Mouse (Mus musculus) T-helper 17 cell (primary cell): ENCODE measurements around the gene Zfhx3.

ENCODE experiments used
- in situ Hi-C, 2 experiments: fragments of 300-600 bp; cut with MboI, MseI; formaldehyde crosslinking; loops; 1 replicate in 1 of 2; 2 replicates in 1 of 2; pipeline ENCODE4 v1.15.1; 2025; ENCODE audit warnings: high pct_unique_total_duplicates in 2 of 2

Zfhx3 gene

DNA sequence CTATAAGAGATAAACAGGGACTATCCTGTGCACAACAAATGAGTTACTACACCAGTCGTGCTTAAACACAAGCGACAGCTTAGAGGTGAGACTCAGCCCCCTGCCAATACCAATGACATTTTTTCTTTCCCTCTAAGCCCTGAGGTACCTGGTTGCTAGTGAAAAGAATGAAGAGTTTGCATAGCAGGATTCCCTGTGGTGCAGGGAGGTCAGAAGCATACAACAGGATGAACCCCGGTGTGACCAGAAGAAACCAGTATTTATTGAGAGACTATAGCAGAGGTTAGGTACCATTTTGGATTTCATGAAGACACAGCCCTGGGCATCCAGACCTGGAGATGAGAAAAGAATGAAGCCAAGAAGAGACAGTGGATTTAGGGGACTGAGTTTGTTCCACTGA, 498.0 kb downstream of the Zfhx3 start:
- in situ Hi-C loops, result no loop called here

DNA sequence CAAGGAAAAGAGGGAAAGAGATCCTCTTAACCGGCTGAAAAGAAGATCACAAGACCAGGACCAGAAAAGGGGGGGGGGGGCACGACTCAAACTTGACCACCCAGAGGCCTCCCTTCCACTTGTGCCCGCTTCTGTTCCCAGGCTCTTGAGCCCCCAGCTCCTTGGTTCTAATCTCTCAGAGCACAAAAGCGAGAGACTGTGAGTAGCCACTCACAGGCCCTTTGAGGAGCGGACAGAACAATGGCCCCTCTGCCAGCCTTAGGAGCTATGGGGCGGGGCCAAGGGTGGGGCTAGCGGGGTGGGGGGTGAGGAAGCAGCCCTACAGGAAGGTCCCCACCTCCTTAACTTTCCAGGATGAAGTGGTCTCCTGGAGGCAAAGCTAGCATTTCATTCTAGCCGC, 508.4 kb downstream of the Zfhx3 start:
- in situ Hi-C loops, result no loop called here

DNA sequence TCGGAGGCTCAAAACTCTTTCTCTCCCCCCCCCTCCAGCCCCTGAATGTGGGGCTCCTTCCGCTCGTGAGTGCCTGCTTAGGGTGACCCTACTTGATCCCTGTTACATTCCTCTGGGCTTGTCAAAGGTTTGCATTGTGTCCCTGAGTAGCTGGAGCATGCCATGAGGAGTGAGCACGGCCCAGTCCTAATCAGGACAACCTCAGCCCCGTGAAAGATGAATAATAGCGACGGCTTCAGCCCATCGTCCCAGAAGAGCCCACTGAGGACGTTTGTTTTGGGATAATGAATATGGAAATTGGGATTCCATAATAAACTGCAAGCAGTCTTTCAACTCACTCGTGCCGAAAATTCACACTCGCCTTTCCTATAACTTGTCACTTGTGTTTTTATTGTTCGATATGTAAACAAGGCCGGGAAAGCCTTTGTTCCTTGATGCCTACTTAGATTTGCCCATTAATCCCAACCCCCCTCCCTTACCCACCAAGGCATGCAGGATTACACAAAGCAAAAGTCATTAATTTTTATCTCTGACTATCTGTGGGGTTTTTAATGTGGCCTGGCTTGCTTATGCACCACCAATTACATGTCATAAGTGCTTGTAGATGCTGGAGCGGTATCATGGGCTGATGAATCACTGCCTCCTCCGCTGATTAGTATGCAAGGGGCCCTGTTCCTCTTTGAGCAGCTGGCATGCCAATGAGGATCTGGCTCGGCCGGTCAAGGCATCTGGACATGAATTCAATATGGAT, 512.3 kb downstream of the Zfhx3 start:
- in situ Hi-C loops, result no loop called here

DNA sequence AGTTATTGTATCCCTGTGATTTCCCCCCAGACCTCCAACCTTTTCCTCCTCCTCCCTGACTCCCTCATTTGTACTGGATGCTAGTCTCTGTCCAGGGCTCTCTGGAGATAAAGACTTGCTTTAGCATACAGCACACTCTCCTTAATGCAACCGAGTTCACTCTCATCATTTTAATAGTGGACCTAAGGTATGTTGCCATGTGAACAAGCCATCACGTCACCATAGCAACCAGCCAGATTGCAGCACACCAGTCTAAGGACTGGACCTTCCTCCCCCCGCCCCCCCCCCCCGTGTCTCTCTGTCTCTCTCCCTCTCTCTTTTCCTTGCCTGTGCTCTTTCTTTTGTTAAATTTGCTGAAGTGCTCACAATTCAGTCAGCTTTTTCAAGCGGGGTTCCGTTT, 524.2 kb downstream of the Zfhx3 start:
- in situ Hi-C loops, result no loop called here

DNA sequence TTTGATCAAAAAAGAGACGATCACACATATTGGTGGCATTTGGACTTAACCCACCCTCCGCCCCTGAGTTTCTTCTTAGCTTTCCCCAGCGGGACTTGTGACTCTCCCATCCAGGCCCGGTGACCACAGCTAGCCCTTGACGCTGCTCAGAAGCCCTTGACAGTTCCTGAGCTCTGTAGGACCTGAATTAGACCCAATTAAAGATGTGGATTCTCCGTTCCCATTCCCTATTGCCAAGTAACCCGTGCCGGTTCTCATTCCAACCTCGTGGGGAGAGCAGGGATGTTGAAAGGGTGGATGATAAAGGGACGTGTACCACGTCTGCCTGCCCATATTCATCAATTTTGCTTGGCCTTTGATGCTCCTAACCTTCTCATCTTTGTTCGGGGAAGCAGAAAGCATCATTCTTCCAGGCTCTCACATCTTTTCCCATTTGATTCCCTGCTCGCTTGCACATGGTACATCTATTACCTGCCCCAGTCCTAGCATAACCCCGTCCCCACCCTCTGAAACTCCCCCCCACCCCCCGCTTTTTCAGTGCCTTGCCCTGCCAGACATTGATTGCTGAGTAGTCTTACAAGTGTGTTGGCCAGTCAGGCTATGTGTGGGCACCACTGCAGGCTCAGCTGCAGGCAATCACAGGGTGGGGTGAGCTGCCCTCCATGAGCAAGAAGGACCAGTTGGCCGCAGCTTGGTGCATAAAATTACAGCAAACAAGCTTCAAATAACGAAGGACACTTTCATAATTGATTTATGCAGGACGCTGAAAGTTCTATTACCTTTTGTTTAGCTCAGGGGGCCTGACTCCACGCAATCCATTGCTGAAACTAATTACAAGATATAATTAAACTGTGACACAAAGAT, 525.0 kb downstream of the Zfhx3 start:
- in situ Hi-C loops, result no loop called here

DNA sequence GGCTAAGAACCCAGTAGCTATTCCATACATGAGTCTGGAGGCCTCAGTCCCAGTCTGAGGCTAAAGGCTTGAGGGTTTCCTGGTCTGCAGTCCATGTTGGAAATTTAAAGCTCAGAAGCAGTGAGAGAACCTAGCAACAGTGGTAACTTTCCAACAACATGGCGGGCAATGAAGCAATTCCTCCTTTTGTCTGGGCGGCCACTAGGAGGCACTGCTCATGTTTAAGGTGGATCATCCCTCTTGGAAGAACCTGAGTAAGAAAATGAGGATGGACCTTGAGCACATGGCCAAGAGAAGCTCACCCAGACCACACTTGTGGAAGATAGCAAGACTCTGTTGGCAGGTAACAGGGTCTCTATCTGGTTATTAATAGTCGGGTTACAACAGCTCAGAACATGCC, 527.8 kb downstream of the Zfhx3 start:
- in situ Hi-C loops, result no loop called here

DNA sequence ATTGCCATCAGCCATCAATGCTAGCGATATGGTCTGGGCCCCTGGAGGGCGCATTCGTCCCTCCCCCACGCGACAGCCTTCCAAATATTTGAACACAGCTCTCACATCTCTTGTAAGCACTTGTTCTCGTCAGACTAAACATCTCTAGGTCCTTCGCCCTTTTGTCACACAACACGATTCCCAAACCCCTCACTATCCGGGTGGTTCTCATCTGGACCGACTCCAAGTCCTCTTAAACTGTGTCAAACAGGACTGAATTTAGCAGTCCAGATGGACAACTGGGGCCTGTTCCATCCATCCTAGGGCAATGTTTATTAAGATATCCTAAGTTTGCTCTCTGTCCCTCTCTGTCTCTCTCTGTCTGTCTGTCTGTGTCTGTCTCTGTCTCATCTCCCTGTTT, 532.1 kb downstream of the Zfhx3 start:
- in situ Hi-C loops, result no loop called here

DNA sequence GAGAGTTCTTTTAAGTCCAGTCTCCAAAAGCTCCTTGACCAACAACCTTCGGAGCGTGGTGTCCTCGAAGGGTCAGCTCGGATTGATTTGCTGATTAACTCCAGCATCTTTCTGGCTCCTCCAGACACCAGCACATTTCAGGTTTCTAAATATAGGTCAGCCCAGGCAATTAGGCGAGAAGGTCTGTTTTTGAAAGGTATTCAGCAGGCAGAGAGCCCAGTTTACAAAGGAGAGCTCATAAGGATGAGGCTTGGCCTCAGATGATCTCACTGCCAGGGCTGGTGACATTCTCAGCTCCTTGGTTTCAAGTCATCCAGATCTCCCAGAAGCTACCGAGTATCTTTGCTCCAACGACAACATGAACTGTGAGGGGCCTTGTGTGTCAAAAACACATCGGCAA, 535.7 kb downstream of the Zfhx3 start:
- in situ Hi-C loops, result no loop called here

DNA sequence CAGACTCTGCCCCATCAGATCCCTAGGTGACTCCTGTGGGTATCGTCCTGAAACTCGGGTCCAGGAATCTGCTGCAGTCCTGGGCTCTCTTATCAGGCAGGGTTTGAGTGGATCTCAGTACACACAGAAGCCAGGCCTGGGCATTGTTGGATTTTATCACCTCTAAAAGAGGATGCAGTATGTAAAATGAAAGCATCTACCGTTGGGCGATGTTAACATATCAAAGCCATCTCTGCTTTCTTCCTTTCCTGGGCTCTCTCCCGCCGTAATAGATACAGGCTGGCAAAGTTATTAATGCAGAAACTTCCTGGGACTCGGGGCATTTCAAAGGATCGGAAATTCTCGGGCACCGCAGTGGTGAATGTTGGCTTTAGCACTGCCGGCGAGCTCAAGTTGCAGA, 537.7 kb downstream of the Zfhx3 start:
- in situ Hi-C loops, result no loop called here

DNA sequence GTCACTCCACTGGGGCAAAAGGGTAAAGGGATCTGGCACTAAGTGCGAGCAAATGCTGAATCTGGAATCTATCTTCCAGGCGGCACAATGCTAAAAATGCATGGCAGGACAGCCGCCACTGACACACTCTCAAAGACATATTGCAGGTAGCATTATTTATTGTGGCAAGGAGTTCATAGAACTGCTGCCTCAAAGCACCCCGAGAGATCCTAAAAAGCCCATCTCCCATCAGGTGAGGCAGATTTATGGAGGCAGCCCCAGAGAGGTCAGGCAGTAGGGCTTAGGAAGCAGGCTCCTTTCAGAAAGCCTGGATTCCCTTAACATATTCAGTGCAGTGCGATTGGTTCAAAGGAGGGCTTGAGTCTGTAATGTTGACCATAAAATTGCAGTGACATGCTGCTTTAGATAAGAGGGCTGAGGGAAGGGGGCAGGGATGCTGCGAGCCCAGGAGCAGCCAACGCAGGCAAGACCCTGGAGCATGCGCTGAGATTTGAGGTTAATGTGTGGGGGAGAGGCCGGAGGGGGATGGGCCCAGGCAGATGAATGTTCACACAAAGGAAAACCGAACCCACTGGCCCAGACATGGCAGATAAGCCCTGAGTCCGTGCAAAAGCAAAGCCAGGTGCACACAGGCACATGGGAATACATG, 538.8 kb downstream of the Zfhx3 start:
- in situ Hi-C loops, result no loop called here

DNA sequence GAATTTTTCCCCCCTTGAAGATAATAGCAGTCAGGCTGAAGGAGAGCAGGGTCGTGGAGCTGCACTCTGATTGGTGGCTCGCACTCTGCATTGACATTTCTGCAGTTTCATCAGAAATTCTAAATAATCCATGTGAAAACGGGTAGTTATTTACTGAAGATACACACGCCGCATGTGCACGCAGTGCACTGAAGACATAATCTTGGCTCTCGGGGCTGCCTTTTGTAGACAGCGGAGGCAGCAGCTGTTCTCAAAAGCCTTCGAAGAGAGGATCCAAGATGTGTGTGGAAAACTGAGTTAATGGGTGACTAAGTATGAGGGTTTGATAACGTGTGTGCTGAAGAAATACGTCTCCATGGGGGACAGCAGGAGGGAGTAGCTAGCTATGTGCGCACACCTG, 553.7 kb downstream of the Zfhx3 start:
- in situ Hi-C loops, result no loop called here

DNA sequence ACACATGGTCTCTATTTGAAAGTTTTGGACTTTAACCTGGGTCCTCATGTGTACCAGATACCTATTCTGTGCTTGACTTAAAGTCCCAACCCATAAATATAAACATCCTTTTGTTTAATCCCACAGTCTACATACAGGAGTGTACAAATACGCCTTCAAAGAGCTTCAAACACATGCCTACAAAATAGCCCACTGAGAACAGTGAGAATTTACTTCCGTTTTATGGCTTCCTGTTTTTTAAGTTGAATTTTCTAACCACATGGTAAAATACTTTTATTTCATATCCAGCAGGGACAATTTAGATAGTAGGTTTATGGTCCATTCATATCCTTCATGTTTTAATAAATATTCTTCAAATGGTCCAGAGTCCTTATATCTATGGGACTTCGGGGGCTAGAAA, 564.3 kb downstream of the Zfhx3 start:
- in situ Hi-C loops, result no loop called here

DNA sequence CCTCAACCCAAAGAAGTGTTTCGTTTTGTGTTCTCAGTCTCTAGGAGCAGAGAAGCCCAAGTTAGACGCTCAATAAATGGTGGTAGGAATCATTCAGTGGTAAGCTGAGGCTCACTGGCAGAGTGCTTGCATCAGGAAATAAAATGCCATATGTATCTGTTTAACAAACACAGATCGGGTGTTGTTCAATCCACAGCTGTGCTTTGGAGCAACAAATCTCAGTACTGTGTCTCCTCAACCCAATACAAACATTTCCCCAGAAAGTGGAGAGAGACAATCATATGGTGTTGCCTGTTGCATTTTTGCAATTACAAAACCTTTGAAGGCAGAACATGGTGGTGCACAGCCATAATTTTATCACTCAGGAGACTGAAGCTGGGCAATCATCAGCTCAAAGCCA, 565.3 kb downstream of the Zfhx3 start:
- in situ Hi-C loops, result no loop called here

DNA sequence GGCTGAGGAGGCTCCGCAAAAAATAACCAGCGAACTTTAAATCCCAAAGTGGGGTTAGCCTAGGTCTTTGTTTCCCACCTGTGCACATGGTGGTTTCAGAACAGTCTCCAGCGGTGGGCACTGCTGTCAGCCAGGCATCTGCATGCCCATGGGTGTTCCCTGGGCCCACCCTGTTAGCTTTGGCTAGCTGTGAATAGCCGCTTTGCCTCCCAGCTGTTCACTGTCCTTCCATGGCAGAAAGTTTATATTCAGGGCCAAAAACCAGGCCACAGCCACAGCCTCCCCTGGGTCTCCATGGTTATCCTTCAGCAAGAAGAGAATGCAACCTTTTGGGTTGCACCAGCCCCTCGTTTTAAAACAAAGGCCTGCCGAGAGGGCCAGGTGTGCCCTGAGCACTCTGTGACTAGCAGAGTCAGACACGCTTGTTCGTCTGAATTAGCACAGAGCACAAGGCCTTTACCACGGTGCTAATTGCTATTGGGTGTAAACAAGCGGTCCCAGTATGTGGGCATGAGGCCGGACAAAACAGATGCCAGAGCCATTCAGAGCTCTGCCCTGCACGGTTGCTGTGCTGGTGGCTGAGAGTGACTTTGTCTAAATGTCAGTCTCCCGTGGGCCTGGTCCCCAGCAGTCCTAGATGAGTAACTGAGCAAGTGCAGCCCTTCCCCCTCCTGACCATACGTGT, 568.3 kb downstream of the Zfhx3 start:
- in situ Hi-C loops, result no loop called here

DNA sequence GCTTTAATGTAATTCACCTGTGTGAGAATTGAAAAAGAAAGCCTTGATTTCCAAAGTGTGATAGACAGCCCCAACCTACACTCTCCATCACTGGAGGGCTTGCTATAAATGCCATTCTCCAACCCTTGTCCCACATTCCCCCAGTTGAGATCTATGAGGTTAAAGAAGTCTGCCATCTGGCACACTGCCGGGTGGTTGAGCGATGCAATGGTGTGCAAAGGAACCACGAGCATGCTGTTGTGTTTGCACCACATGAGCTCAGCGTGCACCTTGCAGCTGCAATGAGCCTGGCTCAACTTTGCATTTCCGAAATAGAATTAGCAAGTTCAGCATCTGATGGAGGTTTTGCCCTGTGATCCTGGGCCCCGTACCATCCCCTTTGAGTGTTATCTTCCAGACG, 575.7 kb downstream of the Zfhx3 start:
- in situ Hi-C loops, result no loop called here

DNA sequence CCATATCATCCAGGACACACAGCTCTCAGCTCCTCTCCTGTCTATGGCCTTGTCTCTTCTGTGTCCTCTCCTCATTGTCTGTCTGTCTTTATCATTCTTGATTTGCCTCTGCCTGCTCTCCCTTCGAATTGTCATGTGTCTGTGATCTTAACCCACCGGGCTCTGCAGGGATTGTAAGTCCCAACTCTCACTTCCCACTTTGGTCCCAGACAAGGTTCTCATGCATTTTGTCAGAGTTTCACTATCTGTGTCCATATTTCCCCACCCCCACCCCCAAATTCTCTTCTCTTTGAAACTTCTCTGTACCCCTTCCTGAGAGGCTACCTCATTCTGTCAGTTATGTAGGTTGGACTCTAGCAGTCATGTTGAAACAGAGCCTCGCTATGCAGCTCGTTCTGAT, 579.6 kb downstream of the Zfhx3 start:
- in situ Hi-C loops, result no loop called here

DNA sequence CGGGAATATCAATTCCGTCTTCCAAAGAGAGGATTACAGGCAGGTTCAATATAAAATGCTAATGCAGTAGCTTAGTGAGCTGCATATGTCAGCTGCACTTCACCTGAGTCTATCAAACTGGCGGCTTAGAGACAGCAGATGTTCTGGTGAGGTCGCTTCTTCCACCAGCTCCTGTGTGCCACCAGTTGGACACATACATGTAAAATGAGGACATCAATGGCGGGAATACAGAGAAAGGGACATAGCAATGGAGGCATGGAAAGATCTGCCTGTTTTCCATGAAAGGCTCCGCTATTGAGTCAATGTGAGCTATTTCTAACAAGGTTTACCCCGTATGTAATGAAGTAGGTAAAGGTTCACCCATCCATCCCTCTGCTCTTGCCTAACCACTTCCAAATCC, 587.0 kb downstream of the Zfhx3 start:
- in situ Hi-C loops, result no loop called here

DNA sequence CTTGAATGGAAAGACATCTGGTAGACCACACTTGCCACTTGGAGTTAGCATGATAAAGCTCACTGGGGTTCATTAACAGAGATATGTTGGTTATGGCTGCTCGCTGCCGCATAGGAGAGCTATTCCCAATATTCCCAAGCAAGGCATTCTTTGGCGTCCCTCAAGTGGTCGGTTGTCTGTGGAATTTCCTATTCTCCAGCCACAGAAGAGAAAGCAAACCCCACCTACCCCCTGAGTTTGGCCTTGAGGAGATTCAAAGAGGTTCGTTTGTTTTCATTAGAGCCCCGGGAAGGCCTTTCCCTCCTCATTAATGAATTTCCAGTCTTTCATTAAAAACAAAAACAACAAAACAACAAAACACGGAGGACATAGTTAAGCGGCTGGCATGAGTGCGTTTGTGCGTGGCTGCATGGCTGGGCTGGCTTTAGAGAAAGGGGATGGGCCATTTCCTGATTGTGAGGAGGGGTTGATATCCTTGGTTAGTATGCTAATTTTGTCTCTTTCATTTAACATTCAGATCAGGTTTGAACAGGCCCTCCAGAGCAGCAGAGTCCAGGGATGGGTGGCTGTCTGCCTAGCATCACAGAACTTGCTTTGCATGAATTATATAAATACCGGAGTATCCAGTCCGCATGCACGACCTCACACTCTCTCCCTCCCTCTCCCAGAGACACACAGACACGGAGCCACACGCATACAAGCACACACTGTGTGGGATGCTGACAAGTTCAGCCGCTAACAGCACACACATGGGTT, 592.9 kb downstream of the Zfhx3 start:
- in situ Hi-C loops, result no loop called here

DNA sequence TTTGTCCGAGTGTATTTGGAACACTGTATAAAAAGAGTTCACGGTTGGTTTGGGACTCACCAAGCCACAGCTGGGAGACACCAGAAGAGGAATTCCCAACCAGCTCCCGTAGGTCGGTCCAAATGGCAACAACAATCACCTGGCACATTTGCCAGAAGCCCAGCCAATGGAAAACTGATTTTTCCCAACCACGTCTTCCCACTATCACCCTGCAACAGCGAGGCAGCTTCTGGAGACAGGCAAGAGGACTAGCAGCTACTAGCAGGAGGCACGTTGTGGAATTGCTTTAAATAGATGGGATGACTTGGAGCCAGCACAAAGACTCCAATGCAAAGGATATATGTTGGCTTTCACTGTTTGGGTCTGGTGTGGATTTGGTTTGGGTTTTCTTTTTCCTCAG, 593.7 kb downstream of the Zfhx3 start:
- in situ Hi-C loops, result no loop called here

DNA sequence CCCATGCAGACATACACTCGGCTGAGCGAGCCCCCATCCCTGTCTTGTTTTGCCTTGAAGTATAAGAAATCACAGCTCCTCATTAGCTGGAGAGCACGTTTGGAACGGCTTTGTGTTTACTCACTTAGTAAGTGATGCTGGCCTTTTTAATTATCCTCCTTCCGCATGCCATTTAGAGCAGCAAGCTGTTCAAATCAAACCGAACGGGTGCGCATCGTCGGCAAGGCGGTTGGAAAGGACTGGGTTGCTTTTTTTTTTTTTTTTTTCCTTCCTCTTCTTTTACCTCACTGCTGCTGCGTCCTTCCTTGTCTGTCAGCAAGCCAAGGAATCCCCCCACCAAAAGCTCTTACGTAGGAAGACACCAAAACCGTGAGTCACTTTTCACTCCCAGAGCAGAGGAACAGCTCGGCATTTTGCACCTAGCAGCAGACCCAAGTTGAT, 594.5 kb downstream of the Zfhx3 start:
- in situ Hi-C loops, result no loop called here
